Mouse (Mus musculus) adrenal gland (tissue): ENCODE results near the gene Ykt6.

Experiments used
- intact Hi-C: fragments of 180-260 bp; cut with DNase I; formaldehyde crosslinking; loops from one replicate; pipeline ENCODE4 v1.15.1; 2025

Gene Ykt6

DNA sequence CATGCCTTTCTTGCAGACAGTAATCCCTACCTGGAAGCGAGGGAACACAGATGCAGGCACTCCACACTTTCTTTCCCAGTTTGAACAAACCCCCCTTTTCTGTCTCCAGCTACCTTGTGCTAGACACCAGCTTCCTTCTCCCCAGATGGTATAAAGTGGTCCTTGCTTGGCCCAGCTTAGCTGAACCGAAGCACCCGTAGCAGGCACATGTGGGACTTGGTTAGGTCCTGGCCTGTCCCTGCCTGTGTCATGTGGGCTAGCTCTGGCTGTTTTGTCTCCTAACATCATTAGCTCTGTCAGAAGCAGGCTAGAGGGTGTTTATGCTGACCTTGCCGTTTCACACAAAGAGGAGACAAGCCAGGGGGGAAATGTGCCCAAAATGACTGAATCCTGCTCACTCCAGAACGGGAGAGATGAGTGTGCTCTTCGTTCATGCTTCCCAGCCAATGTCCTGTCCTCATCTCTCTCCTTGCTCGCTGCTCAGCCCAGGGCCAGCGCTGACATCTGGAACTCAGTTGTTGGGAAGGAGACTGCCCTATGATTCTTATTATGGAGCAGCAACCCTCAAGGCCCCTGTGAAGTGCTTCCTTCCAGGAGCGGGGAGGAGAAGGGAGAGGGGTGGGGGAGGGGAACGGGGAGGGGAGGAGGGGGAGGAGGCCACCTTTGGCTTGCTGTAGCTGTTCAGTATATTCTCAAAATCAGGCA lies 6.8 kb upstream of the Ykt6 start:
- intact Hi-C loops: no loop called here

DNA sequence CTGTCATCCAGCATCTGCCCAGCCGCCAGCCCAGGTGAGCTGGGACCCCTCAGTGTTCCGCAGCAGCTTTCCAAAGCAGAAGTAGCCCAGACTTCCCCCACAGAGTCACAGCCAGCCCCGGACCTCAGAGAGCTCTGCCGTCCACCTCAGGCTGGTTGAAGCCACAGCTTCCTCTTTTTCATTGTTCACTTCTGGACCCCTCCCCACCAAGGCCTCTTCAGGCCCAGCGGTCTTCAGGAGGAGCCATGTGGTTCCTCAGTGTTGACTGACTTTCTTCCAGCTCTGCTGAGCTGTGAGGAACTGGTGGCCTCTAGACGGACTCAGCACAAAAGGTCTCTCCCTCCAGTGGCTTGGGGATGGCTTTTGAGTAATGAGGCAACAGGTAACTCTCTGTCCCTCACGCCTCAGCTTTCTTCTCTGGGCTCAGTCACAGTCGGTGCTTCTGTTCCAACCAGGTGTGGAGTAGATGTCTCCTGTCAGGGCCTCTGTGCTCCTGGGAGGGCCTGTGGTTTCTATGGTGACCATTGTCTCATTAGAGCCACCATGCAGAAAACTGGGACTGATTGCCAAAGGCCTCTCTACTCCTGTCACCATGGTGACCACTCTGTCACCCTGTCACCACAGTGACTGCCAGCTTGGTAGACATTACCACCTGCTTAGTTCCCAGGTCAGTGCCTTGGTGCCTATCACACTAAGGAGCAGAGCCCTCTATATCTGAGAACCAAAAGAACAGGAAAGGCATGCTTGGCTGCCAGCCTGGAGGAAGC lies 5.7 kb upstream of the Ykt6 start, which contains the start of gene Gck:
TSS of gene Gck (minus strand) at position 496 of the 767 bp plus-strand sequence.
- intact Hi-C loops: no loop called here

GRCm38 (mm10) chr11:5952501-5952900 lies 3.0 kb upstream of the Ykt6 start:
- intact Hi-C loops: no loop called here

- intact Hi-C loops: no loop called here
These were observed 2.2 kb upstream of the Ykt6 start for GRCm38 (mm10) chr11:5953130-5953765.

DNA sequence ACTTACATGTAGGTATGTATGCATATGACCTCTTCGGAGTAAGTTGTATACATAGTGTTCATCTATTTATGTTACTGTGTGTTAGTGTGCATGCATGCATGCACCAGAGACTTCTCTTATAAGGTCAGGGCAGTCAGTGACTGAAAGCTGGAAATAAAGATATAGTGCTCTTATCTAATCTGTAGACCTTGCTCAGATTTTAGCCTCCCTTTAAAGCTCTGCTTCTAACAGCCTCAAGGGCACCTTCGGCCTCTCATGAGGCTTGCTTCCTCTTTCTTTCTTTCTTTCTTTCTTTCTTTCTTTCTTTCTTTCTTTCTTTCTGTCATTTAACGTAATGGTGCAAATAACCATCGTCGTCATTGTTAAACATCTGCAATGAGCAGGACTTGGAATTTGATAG lies 1.1 kb upstream of the Ykt6 start:
- intact Hi-C loops: no loop called here

GRCm38 (mm10) chr11:5954965-5955504 lies 458 bp upstream of the Ykt6 start:
- intact Hi-C loops: no loop called here

- intact Hi-C loops: no loop called here
These were observed 4.6 kb downstream of the Ykt6 start for GRCm38 (mm10) chr11:5960051-5960450.

DNA sequence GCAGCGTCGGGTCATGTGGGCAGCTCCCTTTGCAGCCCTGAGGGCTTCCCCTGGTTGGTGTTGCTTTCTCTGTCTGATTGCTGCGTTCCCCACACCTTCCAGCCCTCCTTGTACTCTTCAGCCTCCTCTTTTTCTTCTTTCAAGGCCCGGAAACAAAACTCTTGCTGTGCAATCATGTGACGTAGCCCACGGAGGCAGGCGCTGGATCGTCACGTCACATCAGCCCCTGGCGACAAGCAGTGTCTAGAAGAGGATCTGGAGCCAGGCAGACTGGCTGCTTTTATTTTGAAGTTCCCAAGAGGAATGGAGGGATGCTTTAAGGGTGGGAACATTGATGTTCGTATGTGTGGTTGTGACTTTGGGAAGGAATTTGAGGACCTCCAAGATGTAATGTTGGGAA lies 10.4 kb downstream of the Ykt6 start:
- intact Hi-C loops: no loop called here

DNA sequence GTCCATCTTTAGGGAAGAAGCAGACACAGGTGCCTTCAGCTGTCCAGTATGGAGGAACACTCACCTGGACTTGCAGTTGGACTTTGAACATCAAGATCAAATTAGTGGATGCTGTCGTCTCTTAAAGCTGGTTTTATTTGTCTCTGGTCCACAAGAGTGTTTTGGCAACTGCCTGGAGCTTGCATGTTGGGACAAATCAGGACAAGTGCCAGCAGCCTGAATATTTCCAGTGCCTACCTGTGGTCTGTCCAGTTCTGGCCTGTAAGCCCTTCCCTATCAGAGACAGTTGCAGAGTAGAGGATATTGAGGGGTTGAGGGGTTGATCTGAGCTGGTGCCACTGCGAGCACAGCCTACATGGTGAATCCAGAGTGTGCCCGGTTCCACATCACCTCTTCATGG lies 11.3 kb downstream of the Ykt6 start:
- intact Hi-C loops: no loop called here

GRCm38 (mm10) chr11:5968223-5968622 lies 12.7 kb downstream of the Ykt6 start:
- intact Hi-C loops: no loop called here

DNA sequence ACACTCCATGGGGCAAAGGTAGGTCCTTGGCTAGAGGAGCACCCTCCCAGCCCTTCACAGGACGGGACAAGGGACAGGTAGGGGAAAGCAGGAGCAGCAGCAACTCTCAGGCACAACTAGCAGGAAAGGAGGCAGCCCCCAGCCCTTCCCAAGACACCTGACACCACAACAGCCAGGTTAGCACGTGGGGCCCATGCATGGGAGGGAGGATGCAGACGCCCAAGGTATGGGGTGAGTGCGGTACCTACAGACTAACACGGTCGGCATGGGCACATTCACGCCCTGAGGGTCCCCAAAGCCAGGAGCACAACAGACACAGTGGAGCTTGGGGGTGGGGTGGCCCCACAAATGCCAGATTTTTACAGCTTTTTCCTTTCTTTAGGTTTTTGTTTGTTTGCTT lies 15.7 kb downstream of the Ykt6 start:
- intact Hi-C loops: no loop called here

DNA sequence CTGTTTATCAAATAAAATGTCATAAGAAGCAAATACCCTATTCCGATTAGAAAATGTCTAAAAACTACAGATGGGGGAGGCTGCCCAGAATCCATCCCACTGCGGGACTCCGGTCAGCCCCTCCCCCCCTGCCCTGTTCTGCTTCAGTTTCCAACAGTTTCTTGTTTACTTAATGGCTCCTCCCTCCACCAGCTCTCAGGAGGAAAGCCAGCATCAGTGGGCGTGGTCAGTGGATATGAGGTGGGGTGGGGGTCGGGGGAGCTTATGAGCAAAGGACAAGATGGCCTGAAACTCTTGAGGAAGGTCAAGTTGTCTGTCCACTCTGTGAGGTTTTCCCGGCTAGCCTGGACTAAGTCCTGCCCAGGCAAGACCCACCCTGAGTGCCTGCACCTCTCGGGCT lies 17.7 kb downstream of the Ykt6 start:
- intact Hi-C loops: no loop called here

- intact Hi-C loops: no loop called here
These were observed 18.6 kb downstream of the Ykt6 start for GRCm38 (mm10) chr11:5974053-5974452.

- intact Hi-C loops: no loop called here
These were observed 19.6 kb downstream of the Ykt6 start for GRCm38 (mm10) chr11:5975068-5975467.

DNA sequence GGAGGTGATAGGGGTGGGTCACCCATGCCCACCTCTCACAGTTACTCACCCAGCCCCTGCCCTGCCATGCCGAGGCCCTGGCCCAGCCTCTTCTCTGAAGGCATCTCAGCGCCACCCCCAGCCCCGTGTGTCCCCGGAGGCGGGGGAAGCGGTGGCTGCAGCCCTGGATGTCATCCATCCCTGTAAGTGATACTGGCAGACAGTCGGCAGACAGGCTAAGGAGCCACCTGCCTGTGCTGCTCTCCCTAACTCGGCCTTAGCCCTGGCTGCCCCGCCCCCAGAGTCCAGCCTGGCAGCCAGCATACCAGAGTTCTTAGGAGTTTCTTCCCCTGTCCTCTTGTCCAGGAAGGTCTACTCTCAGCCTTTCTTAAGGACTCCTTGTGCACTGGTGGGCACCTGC lies 20.6 kb downstream of the Ykt6 start:
- intact Hi-C loops: no loop called here

DNA sequence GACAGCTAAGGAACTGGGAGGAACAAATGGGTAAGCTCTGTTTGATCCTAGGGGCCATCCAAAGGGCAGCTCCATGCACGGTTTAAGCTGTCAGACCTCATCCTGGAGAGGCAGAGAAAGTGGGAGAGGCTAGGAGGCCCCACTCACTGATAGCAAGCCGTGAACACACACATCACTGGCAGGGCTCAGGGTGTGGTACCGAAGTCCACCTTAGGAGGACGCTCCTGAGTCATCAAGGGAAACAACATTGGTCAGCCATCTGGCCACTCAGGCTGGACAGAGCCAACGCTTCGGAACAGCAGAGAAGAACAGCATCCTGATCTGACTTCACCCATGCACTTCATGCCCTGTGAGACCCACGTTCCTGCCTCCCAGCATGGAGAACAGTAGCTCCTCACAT lies 23.6 kb downstream of the Ykt6 start:
- intact Hi-C loops: no loop called here

DNA sequence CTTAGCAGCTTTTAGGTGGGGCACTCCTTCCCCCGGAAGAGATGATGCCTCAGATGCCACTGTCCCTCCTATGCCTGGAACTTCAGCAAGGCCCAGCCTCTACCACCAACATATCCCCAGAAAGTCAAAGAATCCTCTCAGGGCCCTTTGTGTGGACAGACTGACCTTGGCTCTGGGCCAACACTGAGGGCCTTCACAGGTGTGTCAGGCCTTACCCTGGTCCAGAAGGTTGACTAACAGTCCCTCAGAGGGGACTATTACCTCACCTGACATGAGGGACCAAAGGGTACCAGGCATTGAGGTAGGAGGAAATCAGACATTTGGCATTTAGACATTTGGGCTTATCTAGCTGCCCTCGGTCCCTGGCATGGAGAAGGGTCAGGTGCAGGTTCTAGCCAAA lies 24.6 kb downstream of the Ykt6 start:
- intact Hi-C loops: no loop called here

DNA sequence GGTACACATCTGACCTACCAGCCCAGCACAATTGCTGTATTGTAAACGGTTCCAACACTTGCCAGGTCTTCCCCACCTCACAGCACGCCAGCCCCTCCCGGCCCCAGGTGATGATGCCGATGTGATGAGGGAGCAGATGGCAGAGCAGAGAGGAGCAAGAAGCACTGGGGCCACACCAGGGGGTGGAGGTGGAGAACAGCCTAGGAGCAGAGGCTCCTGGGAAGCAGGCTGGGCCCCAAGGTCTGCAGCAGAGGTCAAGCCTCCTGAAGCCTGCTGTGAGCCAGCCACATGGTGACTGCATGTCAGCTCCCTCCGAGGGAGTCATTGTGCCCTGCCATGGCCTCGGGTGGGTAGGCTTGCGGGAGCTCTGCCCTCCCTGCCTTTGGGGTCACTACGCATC lies 25.1 kb downstream of the Ykt6 start:
- intact Hi-C loops: no loop called here

GRCm38 (mm10) chr11:5981323-5981722 lies 25.8 kb downstream of the Ykt6 start:
- intact Hi-C loops: no loop called here

DNA sequence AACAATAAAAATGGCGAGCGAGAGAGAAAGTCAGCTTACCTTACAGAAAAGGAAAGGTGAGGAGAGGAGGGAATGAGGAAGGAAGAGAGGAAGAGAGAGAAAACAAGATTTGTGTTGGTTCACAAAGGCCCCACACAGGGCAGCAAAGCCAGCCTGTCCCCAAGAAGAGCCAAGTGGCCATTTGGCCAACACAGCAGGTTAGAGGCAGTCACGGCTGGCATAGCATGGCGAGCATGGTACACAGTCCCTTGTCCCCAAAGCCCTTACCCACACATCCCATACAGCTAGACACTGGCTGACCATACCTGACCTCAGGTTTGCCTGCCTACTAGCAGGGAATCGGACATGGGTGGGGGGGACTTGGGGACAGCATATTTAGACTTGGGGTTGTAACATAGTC lies 28.1 kb downstream of the Ykt6 start:
- intact Hi-C loops: no loop called here

DNA sequence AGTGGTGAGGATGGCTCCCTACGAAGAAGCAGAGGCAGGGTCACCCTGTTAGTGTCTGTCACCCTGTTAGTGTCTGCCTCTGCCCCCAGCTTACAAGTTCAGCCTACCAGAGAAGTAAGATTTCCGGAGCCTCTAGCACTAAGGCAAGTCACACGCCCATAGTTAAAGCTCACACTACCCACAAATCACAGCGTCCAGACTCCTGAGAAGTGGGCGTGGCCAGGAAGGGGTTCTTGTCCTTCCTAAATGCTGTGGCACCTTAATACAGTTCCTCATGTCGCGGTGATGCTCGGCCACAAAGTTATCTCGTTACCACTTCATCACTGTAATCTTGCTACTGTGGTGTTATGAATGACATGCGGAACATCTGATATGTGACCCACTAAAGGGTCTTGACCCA lies 32.6 kb downstream of the Ykt6 start:
- intact Hi-C loops: no loop called here

GRCm38 (mm10) chr11:5989954-5990593 lies 34.6 kb downstream of the Ykt6 start:
- intact Hi-C loops: no loop called here
